ENCODE assay signal across 8 mouse cellular contexts in genomic region chr8:70374318-70374927, GRCm38 (mm10). TPM values are rescaled to one million over a fixed set of nuclear protein-coding genes. Genes with fewer than 3 reads are reported as not detected.
A peak's percentile ranks its signal among the peaks of the same experiment; 100 is the strongest.
DNase-seq lines count a peak whose midpoint lies in the region; ATAC-seq lines count a peak whose summit lies in the region.

No protein-coding gene starts in this region.

- H3K36me3 ChIP-seq in embryonic facial prominence, embryonic 12.5 days: no peaks in the 10 kb centered on the region
- H3K36me3 ChIP-seq in heart, embryonic 10.5 days: no peaks in the 10 kb centered on the region

- H3K9me3 ChIP-seq in embryonic facial prominence, embryonic 12.5 days: no peaks in the 10 kb centered on the region
- H3K9me3 ChIP-seq in heart, embryonic 10.5 days: no peaks in the 10 kb centered on the region

- H3K9ac ChIP-seq in embryonic facial prominence, embryonic 12.5 days: peak overlapping the region; percentile 1; the same call in 1 of the 2 replicates

- whole genome bisulfite sequencing in embryonic facial prominence, embryonic 12.5 days: under 1% methylated on average over 50 of the region's 53 CpGs
- under 1% methylated on average over 53 of the region's 53 CpGs for WGBS in heart, embryonic 10.5 days

- H3K4me1 ChIP-seq in embryonic facial prominence, embryonic 12.5 days: peaks cover 30% of the 10 kb centered on the region
- peaks cover 46% of the 10 kb centered on the region for H3K4me1 ChIP-seq in heart, embryonic 10.5 days

- DNase-seq in B cell, adult 2 months: peak; percentile 82 to 85
- peak; percentile 81 for DNase-seq in adrenal gland, postnatal 25 days
- peak; percentile 89 for DNase-seq in heart, embryonic 10.5 days (ENCODE audit: low spot score)
- peak; percentile 87 for DNase-seq in kidney, adult 9 months
- peak; percentile 84 for DNase-seq in lung, postnatal 10 days
- peak; percentile 62 for DNase-seq in ovary, postnatal 14 days (ENCODE audit: low spot score)
- DNase-seq in urinary bladder, postnatal 36 days (ENCODE audit: low spot score in 2 of 2): peak; percentile 77 to 79

- H3K4me2 ChIP-seq in embryonic facial prominence, embryonic 12.5 days (replicated peaks): peak overlapping the region; percentile 46

- peaks cover 82% of the 10 kb centered on the region for H3K27me3 ChIP-seq in embryonic facial prominence, embryonic 12.5 days
- H3K27me3 ChIP-seq in heart, embryonic 10.5 days (ENCODE audit: insufficient read depth, poor library complexity, severe bottlenecking): peaks cover 81% of the 10 kb centered on the region

- no peak overlapping the region for H3K27ac ChIP-seq in embryonic facial prominence, embryonic 12.5 days
- H3K27ac ChIP-seq in heart, embryonic 10.5 days: peak overlapping the region; percentile 54; the same call in 1 of the 2 replicates

- 0 out of 2 replicates have a peak, but pooled peaks have one; percentile 42 for ATAC-seq in embryonic facial prominence, embryonic 12.5 days (ENCODE audit: insufficient number of reproducible peaks, insufficient read depth, low FRiP score, low TSS enrichment)

- peak overlapping the region; percentile 34 for H3K4me3 ChIP-seq in embryonic facial prominence, embryonic 12.5 days
- peak overlapping the region; percentile 59 for H3K4me3 ChIP-seq in heart, embryonic 10.5 days

RNA-seq across cellular contexts. Expression of gene Comp, which starts 1.1 kb away (rescaled TPM):
- 0.27 TPM in 1 of 2 replicates, not detected in the other for total RNA-seq in adrenal gland, postnatal 25 days (2021)
- 0.61 and 1.4 TPM in 2 replicates for polyA plus RNA-seq in embryonic facial prominence, embryonic 12.5 days (2016; fragmentation: Nextera tagmentation; extraction: Ambion mirVana)
- 0.43 and 1.2 TPM in 2 replicates for polyA plus RNA-seq in heart, embryonic 10.5 days (2016; fragmentation: Nextera tagmentation; extraction: Ambion mirVana)

RNA-seq across cellular contexts. Expression of gene Upf1, which starts 21.3 kb away (rescaled TPM):
- total RNA-seq in adrenal gland, postnatal 25 days (2021): 71.3 and 76.9 TPM in 2 replicates
- 33.7 and 36.0 TPM in 2 replicates for polyA plus RNA-seq in embryonic facial prominence, embryonic 12.5 days (2016; fragmentation: Nextera tagmentation; extraction: Ambion mirVana)
- polyA plus RNA-seq in heart, embryonic 10.5 days (2016; fragmentation: Nextera tagmentation; extraction: Ambion mirVana): 14.5 and 19.8 TPM in 2 replicates

RNA-seq across cellular contexts. Expression of gene Gdf1, which starts 44.8 kb away (rescaled TPM):
- 2.0 TPM in 1 of 2 replicates, not detected in the other for total RNA-seq in adrenal gland, postnatal 25 days (2021)
- 2.1 and 3.2 TPM in 2 replicates for polyA plus RNA-seq in embryonic facial prominence, embryonic 12.5 days (2016; fragmentation: Nextera tagmentation; extraction: Ambion mirVana)
- polyA plus RNA-seq in heart, embryonic 10.5 days (2016; fragmentation: Nextera tagmentation; extraction: Ambion mirVana): 1.9 and 4.2 TPM in 2 replicates

RNA-seq across cellular contexts. Expression of gene Cers1, which starts 58.8 kb away (rescaled TPM):
- 2.9 and 3.4 TPM in 2 replicates for total RNA-seq in adrenal gland, postnatal 25 days (2021)
- polyA plus RNA-seq in embryonic facial prominence, embryonic 12.5 days (2016; fragmentation: Nextera tagmentation; extraction: Ambion mirVana): 10.0 and 11.1 TPM in 2 replicates
- polyA plus RNA-seq in heart, embryonic 10.5 days (2016; fragmentation: Nextera tagmentation; extraction: Ambion mirVana): 1.4 TPM in 2 replicates
